Mouse (Mus musculus) liver, embryonic 14.5 days (tissue): ENCODE results near the gene Them7. TPM values are rescaled to one million over a fixed set of nuclear protein-coding genes. Genes with fewer than 3 reads are reported as not detected.
A peak's percentile ranks its signal among the peaks of the same experiment; 100 is the strongest.

Experiments used
- ATAC-seq: fragments of 200-750 bp; cut with Nextera tagmentation; 2 replicates; pipeline ENCODE4 v1.8.0; 2017; ENCODE audit warnings: moderate number of reproducible peaks, mild to moderate bottlenecking, moderate library complexity; ENCODE audit not compliant: insufficient read depth
- DNase-seq, 3 experiments: peaks; one replicate each; pipeline ENCODE4 v3.0.0-alpha.2; 2012 to 2013; ENCODE audit warnings: low read depth in 3 of 3, low spot score in 3 of 3
- H3K27ac ChIP-seq: fragments of 300-500 bp; sonication (generic); 2 replicates; pipeline ENCODE4 v1.5.1; 2014; ENCODE audit warnings: moderate library complexity, mild to moderate bottlenecking, control low read depth, inconsistent platforms
- H3K27me3 ChIP-seq: fragments of 300-500 bp; sonication (generic); 2 replicates; pipeline ENCODE4 v1.6.1; 2014; ENCODE audit warnings: mild to moderate bottlenecking, low read length, moderate library complexity; ENCODE audit not compliant: control insufficient read depth, insufficient read depth
- H3K36me3 ChIP-seq: fragments of 300-500 bp; sonication (generic); replicated peaks from 2 replicates; pipeline ENCODE4 v1.6.1; 2014; ENCODE audit warnings: low read depth; ENCODE audit not compliant: control insufficient read depth, insufficient read depth
- H3K4me1 ChIP-seq, 2 experiments: fragments of 200-500 bp in 1 of 2; fragments of 300-500 bp in 1 of 2; sonication (generic) in 1 of 2; replicated peaks; 2 replicates each; pipeline ENCODE4 v1.6.1; 2012 to 2014; ENCODE audit warnings: antibody characterized with exemption in 1 of 2, inconsistent platforms in 1 of 2, low read length in 1 of 2; ENCODE audit not compliant: control insufficient read depth in 2 of 2, insufficient read depth in 2 of 2
- H3K4me2 ChIP-seq: fragments of 300-500 bp; sonication (generic); 2 replicates; pipeline ENCODE4 v1.6.1; 2014; ENCODE audit warnings: low read depth, mild to moderate bottlenecking, control low read depth, moderate library complexity
- H3K4me3 ChIP-seq, 2 experiments: fragments of 200-500 bp in 1 of 2; fragments of 300-500 bp in 1 of 2; sonication (generic) in 1 of 2; 2 replicates each; pipeline ENCODE4 v1.5.1; 2012 to 2014; ENCODE audit warnings: low read depth in 2 of 2, low read length in 2 of 2, mild to moderate bottlenecking in 2 of 2, control low read depth in 1 of 2, inconsistent platforms in 1 of 2, moderate library complexity in 1 of 2; ENCODE audit not compliant: insufficient read depth in 1 of 2
- H3K9ac ChIP-seq: fragments of 300-500 bp; sonication (generic); replicated peaks from 2 replicates; pipeline ENCODE4 v1.6.1; 2014; ENCODE audit warnings: mild to moderate bottlenecking, control low read depth, moderate library complexity
- H3K9me3 ChIP-seq: fragments of 300-500 bp; sonication (generic); 2 replicates; pipeline ENCODE4 v1.6.1; 2016; ENCODE audit warnings: low read length, mixed read lengths; ENCODE audit not compliant: control insufficient read depth
- CTCF ChIP-seq: IDR thresholded peaks from 2 replicates; pipeline ENCODE4 v1.5.1; 2016; ENCODE audit warnings: antibody characterized with exemption, low read depth, control low read depth
- EP300 ChIP-seq: IDR thresholded peaks from 2 replicates; pipeline ENCODE4 v1.6.1; 2016; ENCODE audit warnings: antibody characterized with exemption, low read depth
- WGBS: fragments of 180-500 bp; shearing (Covaris S2); extraction: QIAGEN DNeasy Blood & Tissue Kit; methylation state at CpG from one replicate; pipeline ENCODE4 v1.1.7; 2014; ENCODE audit not compliant: insufficient replicate concordance; 5-methylcytosine and 5-hydroxymethylcytosine counted together
- polyA plus RNA-seq, 2 experiments: library from polyadenylated mRNA; depleted of rRNA in 1 of 2; stranded (reverse) in 1 of 2; unstranded in 1 of 2; fragments of >200 nt; fragmentation: Nextera tagmentation in 1 of 2; extraction: Ambion mirVana in 1 of 2; gene quantifications; 2 replicates each; pipeline versions ENCODE4 v1.2.1 to v1.2.3; 2012 to 2014

Gene Them7
- polyA plus RNA-seq, 2 experiments: 0.67 to 1.5 TPM

DNA sequence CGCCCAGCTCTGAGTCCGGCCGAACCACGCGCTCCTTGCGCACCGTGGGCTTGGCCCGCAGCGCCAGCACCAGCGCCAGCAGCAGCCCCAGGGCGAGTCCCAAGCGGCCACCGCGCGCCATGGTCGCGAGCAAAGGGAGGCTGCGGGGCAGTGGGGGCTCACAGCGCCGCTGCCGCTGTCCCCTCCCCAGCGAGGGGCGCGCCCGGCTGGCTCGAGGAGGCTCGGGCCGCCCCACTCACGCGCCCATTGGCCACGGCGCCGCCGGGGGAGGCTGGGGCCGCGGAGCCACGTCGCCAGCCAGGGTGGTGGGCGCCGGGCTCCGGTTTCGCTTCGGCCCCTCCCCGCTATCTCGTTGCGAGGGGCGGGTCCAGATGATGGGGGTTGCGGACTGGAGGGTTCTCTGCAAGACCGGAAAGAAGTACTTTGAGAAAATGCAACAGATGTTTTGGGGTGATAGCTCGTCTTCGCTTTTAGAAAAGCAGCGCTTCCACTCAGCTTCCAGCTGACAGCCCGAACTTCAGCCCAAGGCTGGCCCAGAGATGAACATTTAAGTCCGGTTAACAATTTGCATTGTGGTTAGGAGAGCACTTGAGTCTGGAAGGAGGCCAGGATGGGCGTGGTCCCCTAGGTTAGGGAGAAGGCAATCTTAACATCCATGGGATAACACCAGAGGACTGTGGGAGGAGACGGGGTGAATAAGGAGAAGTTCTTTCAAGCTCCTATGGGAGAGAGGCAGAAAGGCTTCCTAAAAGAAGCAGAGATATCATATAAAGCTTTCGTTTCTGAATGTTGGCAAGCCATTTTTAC, 175.2 kb downstream of the Them7 start, which contains the start of gene Rcn1:
Gene Rcn1, minus strand, starts transcription at position 235 of the 807 bp plus-strand sequence.
- Histone ChIP-seq H3K27ac (no peak within 1 kb of the TSS; the same call in 1 of the 2 replicates), H3K4me3 (peak within 1 kb of the TSS; percentile 76 to 81), H3K9ac (peak within 1 kb of the TSS; percentile 43), H3K4me1 (peaks cover 19 to 39% of the 10 kb centered on the region in 2 experiments), H3K4me2 (peak within 1 kb of the TSS; percentile 78), H3K36me3 (0 out of 2 replicates have a peak, but pooled peaks cover under 1% of the 10 kb centered on the region), H3K27me3 (no peaks in the 10 kb centered on the region), H3K9me3 (no peaks in the 10 kb centered on the region)
- DNase-seq (peak; percentile 49 to 63 (median 49)), ATAC-seq (peak; percentile 81)
- TF ChIP-seq EP300: 0 out of 2 replicates have a peak, but pooled peaks have one; percentile 24
- TF ChIP-seq CTCF: no peak
- WGBS: under 1% methylated on average over 52 of the region's 57 CpGs

DNA sequence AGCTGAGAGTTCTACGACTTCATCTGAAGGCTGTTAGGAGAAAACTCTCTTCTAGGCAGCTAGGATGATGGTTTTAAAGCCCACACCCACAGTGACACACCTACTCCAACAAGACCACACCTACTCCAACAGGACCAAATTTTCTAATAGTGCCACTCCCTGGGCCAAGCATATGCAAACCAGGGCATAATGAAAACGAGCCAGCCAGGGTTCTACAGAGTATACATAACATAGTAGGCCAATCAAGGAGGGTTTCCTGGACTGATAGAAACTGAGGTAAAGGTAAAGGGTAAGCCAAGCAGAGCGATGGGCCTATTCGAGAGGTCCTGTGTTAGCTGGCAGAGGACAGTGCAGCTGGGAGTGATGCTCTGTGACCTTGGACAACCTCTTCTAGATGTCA, 176.4 kb downstream of the Them7 start:
- Histone ChIP-seq H3K9me3 (no peaks in the 10 kb centered on the region), H3K36me3 (no peaks in the 10 kb centered on the region), H3K27me3 (no peaks in the 10 kb centered on the region), H3K9ac (no peak overlapping the region), H3K27ac (no peak overlapping the region), H3K4me2 (no peak overlapping the region), H3K4me1 (peaks cover 19 to 36% of the 10 kb centered on the region in 2 experiments), H3K4me3 (no peak overlapping the region)
- DNase-seq (no peak), ATAC-seq (no peak)
- 67% methylated on average over 4 of the region's 4 CpGs for WGBS
- TF ChIP-seq EP300 (no peak), CTCF (no peak)

- no peak for DNase-seq
- Histone ChIP-seq H3K4me2 (no peak overlapping the region), H3K4me3 (no peak overlapping the region), H3K36me3 (no peaks in the 10 kb centered on the region), H3K4me1 (peaks cover 14 to 24% of the 10 kb centered on the region in 2 experiments), H3K27ac (no peak overlapping the region), H3K9me3 (no peaks in the 10 kb centered on the region), H3K27me3 (no peaks in the 10 kb centered on the region), H3K9ac (no peak overlapping the region)
- WGBS: 65% methylated on average over 2 of the region's 2 CpGs
- TF ChIP-seq EP300 (no peak), CTCF (no peak)
- no peak for ATAC-seq
These were observed 178.1 kb downstream of the Them7 start for GRCm38 (mm10) chr2:105402180-105402579.

GRCm38 (mm10) chr2:105408511-105408910, 184.4 kb downstream of the Them7 start:
- ATAC-seq (no peak), DNase-seq (no peak)
- Histone ChIP-seq H3K4me1 (peaks cover 18 to 23% of the 10 kb centered on the region in 2 experiments), H3K27ac (no peak overlapping the region), H3K36me3 (no peaks in the 10 kb centered on the region), H3K4me2 (no peak overlapping the region), H3K9ac (no peak overlapping the region), H3K27me3 (no peaks in the 10 kb centered on the region), H3K4me3 (no peak overlapping the region), H3K9me3 (no peaks in the 10 kb centered on the region)
- no peak for TF ChIP-seq EP300
- no peak for TF ChIP-seq CTCF
- WGBS: 69% methylated on average over 4 of the region's 4 CpGs

GRCm38 (mm10) chr2:105409253-105409652, 185.1 kb downstream of the Them7 start:
- Histone ChIP-seq H3K4me3 (no peak overlapping the region), H3K4me2 (no peak overlapping the region), H3K9me3 (no peaks in the 10 kb centered on the region), H3K27me3 (no peaks in the 10 kb centered on the region), H3K27ac (no peak overlapping the region), H3K36me3 (no peaks in the 10 kb centered on the region), H3K4me1 (peaks cover 22 to 29% of the 10 kb centered on the region in 2 experiments), H3K9ac (no peak overlapping the region)
- ATAC-seq (peak; percentile 76), DNase-seq (no peak)
- TF ChIP-seq EP300 (no peak), CTCF (no peak)
- WGBS: 67% methylated on average over 1 of the region's 1 CpGs
